ENCODE assay signal across 8 mouse cellular contexts in genomic region chr11:88307616-88308543, GRCm38 (mm10). TPM values are rescaled to one million over a fixed set of nuclear protein-coding genes. Genes with fewer than 3 reads are reported as not detected.
DNase-seq lines count a peak whose midpoint lies in the region; ATAC-seq lines count a peak whose summit lies in the region.

No protein-coding gene starts in this region.

- peak; percentile 10 for DNase-seq in kidney, adult 11 months
- no peak for DNase-seq in kidney, adult 9 months
- peak; percentile 62 for DNase-seq in A20 (ENCODE audit: low read depth, low spot score)
- DNase-seq in ZHBTc4 (ENCODE audit: low read depth, low spot score) = peak; percentile 95
- DNase-seq in adrenal gland, postnatal 25 days = no peak
- DNase-seq in Muller cell, postnatal 12 days (ENCODE audit: inconsistent ontology term) = no peak

- ATAC-seq in megakaryocyte progenitor cell, adult 5-6 weeks (replicated peaks; ENCODE audit: poor library complexity) = 0 out of 2 replicates have a peak, but pooled peaks have one; percentile 49
- no peak for ATAC-seq in granulocyte monocyte progenitor cell, adult 5-6 weeks (replicated peaks; ENCODE audit: poor library complexity, severe bottlenecking)

RNA-seq across cellular contexts. Expression of gene Ccdc182, which starts 14.0 kb away (rescaled TPM):
- total RNA-seq in megakaryocyte progenitor cell, adult 5-6 weeks (2015) = not detected in 2 replicates
- not detected in 2 replicates for total RNA-seq in megakaryocyte progenitor cell, adult 5-6 weeks (2017)
- total RNA-seq in adrenal gland, postnatal 25 days (2021) = not detected in 2 replicates
- not detected in 2 replicates for total RNA-seq in granulocyte monocyte progenitor cell, adult 5-6 weeks (2014; fragmentation: Nextera tagmentation)
- not detected in 2 replicates for total RNA-seq in granulocyte monocyte progenitor cell, adult 5-6 weeks (2017)

Comparison
In these comparisons a context has a peak if more than half of its experiments do, and no peak if none do; other contexts are left out.
1. DNase-seq: peak in kidney, adult 11 months (single experiment), A20 (single experiment) and ZHBTc4 (single experiment); none in kidney, adult 9 months (single experiment), adrenal gland, postnatal 25 days (single experiment) and Muller cell, postnatal 12 days (single experiment).